Mouse (Mus musculus) stomach, embryonic 16.5 days (tissue): ENCODE measurements around the gene Rhox10. TPM values are rescaled to one million over a fixed set of nuclear protein-coding genes. Genes with fewer than 3 reads are reported as not detected.
"Not testable (repeated sequence)": the region's sequence is repeated elsewhere in the genome, so short reads cannot be mapped to it uniquely, and the experiment has no call there.

Source experiments
- ATAC-seq: fragments of 200-750 bp; cut with Nextera tagmentation; 2 replicates; pipeline ENCODE4 v1.8.0; 2017; ENCODE audit warnings: moderate number of reproducible peaks, moderate TSS enrichment; ENCODE audit not compliant: insufficient read depth, low FRiP score
- H3K27ac ChIP-seq: fragments of 300-500 bp; sonication (generic); 2 replicates; pipeline ENCODE4 v1.5.1; 2014; ENCODE audit warnings: low read length
- H3K27me3 ChIP-seq: fragments of 300-500 bp; sonication (generic); 2 replicates; pipeline ENCODE4 v1.6.1; 2014; ENCODE audit warnings: low read length, control low read depth, mixed read lengths; ENCODE audit not compliant: control insufficient read depth, insufficient read depth
- H3K36me3 ChIP-seq: fragments of 300-500 bp; sonication (generic); 2 replicates; pipeline ENCODE4 v1.6.1; 2014; ENCODE audit warnings: low read length; ENCODE audit not compliant: control insufficient read depth, insufficient read depth
- H3K4me1 ChIP-seq: fragments of 300-500 bp; sonication (generic); 2 replicates; pipeline ENCODE4 v1.6.1; 2014; ENCODE audit warnings: low read length, control low read depth, mixed read lengths; ENCODE audit not compliant: control insufficient read depth, insufficient read depth
- H3K4me2 ChIP-seq: fragments of 300-500 bp; sonication (generic); 2 replicates; pipeline ENCODE4 v1.6.1; 2014; ENCODE audit warnings: low read depth, low read length, mixed read lengths
- H3K4me3 ChIP-seq: fragments of 300-500 bp; sonication (generic); replicated peaks from 2 replicates; pipeline ENCODE4 v1.5.1; 2014; ENCODE audit warnings: mild to moderate bottlenecking, low read length
- H3K9ac ChIP-seq: fragments of 300-500 bp; sonication (generic); 2 replicates; pipeline ENCODE4 v1.6.1; 2014; ENCODE audit warnings: low read length
- H3K9me3 ChIP-seq: fragments of 300-500 bp; sonication (generic); replicated peaks from 2 replicates; pipeline ENCODE4 v1.6.1; 2016; ENCODE audit warnings: low read length, control low read depth; ENCODE audit not compliant: control insufficient read depth
- WGBS: fragments of 180-500 bp; shearing (Covaris S2); extraction: QIAGEN DNeasy Blood & Tissue Kit; methylation state at CpG from one replicate; pipeline ENCODE4 v1.1.7; 2014; 5-methylcytosine and 5-hydroxymethylcytosine counted together
- polyA plus RNA-seq: library from polyadenylated mRNA; unstranded; fragments of >200 nt; fragmentation: Nextera tagmentation; extraction: Ambion mirVana; gene quantifications from 2 replicates; pipeline ENCODE4 v1.2.1, GENCODE M21; 2015

Rhox10 gene
- polyA plus RNA-seq = not detected in 2 replicates

DNA sequence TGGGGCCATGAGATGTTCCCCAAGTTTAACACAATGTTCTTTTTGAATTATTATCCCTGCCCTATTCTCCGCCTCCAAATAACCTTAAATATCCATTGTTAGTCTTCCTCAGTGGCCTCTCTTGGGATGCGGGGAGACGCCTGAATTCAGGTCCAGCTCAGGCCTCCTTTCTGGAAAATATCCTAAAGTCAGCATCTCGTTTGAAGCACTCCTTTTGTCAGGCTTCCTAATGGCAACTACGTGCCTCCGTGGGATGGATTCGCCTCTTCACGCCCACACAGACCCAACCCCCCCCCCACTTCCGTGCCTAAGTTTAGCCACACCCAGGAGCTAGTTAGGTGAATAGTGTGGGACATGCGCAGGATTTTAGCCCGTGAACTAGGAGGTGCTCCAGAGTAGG lies at the start of gene Rhox10:
TSS of gene Rhox10 (plus strand) at position 301 of the 400 bp plus-strand sequence.
- Histone ChIP-seq H3K36me3 (no peaks in the 10 kb centered on the region), H3K9me3 (no peaks in the 10 kb centered on the region), H3K27ac (no peak within 1 kb of the TSS), H3K9ac (no peak within 1 kb of the TSS), H3K4me2 (no peak within 1 kb of the TSS), H3K27me3 (no peaks in the 10 kb centered on the region), H3K4me1 (no peaks in the 10 kb centered on the region), H3K4me3 (no peak within 1 kb of the TSS)
- ATAC-seq = no peak
- WGBS = 80% methylated on average over 11 of the region's 11 CpGs

DNA sequence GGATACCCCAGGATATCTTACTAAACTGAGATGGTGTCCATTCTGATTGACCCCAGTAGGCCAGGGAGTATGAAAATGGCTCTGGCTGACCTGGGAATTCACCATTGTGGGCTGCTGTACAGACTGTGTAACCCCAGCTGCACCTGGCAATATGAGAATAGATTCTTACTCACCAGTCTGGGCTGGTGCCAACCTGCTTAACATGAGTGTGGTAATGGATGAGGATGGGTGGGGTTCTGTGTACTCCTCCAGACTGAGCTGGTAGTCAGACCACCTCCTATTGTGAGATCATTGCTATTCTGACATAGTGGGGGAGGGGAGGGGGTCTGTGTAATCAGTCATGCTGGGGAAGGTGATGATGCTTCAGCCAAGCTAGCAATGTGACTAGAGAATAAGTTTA lies 47.7 kb upstream of the Rhox10 start, which contains the start of gene Btg1-ps1:
TSS of gene Btg1-ps1 (minus strand) at position 219 of the 400 bp plus-strand sequence.
- H3K4me3 ChIP-seq, H3K27ac ChIP-seq, H3K36me3 ChIP-seq, H3K9ac ChIP-seq, H3K4me1 ChIP-seq, H3K9me3 ChIP-seq, H3K27me3 ChIP-seq, ATAC-seq, H3K4me2 ChIP-seq: not testable (repeated sequence)

DNA sequence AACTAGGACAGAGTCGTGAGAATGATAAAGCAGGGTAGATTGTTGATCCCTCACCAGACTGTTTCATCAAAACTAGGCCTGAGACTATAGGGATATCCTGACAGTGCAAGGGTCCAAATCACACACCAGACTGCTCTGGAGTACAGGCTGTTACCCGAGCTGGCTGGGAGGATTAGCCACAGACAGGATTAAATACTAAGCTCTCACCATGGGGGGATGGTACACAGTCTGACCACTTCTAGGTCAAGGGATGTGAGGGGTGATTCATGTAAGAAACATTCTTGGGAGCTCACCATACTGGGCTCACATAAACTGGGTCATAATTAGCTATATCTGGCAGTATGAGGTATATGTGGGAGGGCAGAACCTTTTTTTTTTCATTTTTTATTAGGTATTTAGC lies 32.4 kb upstream of the Rhox10 start:
- no peak for ATAC-seq
- Histone ChIP-seq H3K27me3 (no peaks in the 10 kb centered on the region), H3K27ac (no peak overlapping the region), H3K4me1 (no peaks in the 10 kb centered on the region), H3K9ac (no peak overlapping the region), H3K36me3 (no peaks in the 10 kb centered on the region), H3K4me3 (no peak overlapping the region), H3K9me3 (no peaks in the 10 kb centered on the region), H3K4me2 (no peak overlapping the region)
- 55% methylated on average over 2 of the region's 2 CpGs for whole genome bisulfite sequencing

DNA sequence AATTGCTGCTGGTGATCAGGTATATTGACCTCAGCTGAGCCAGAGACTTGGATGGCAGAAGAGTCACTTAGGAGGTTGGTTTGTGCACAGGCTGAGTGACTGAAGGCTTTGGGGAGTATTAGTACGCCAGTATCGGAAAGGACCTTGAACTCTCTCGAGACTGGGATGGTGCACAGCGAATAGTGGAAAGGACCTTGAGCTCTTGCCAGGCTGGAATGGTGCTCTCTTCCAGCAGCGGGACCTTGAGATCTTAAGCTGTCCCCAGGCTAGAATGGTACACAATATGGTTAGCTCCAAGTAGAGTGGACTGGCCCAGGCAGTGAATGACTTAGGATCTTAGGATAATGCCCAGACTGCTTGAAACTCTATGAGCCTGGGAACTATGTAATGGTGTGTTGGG lies 26.6 kb upstream of the Rhox10 start:
- Histone ChIP-seq H3K27me3 (no peaks in the 10 kb centered on the region), H3K4me1 (no peaks in the 10 kb centered on the region), H3K9me3 (no peaks in the 10 kb centered on the region), H3K4me3 (no peak overlapping the region), H3K27ac (no peak overlapping the region), H3K36me3 (no peaks in the 10 kb centered on the region), H3K4me2 (no peak overlapping the region), H3K9ac (no peak overlapping the region)
- no peak for ATAC-seq
- 91% methylated on average over 5 of the region's 5 CpGs for WGBS

DNA sequence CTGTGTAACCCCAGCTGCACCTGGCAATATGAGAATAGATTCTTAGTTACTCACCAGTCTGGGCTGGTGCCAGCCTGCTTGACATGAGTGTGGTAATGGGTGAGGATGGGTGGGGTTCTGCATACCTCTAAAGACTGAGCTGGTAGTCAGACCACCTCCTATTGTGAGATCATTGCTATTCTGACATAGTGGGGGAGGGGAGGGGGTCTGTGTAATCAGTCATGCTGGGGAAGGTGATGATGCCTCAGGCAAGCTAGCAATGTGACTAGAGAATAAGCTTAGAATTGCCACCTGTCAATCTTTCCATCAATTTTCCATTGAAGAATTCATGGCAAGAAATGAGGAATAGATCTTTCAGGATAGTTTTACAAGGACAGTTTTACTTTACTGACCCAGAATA lies 23.3 kb upstream of the Rhox10 start, which contains the start of gene Btg1-ps2:
TSS of gene Btg1-ps2 (minus strand) at position 101 of the 400 bp plus-strand sequence.
- H3K9ac ChIP-seq, H3K9me3 ChIP-seq, H3K4me2 ChIP-seq, H3K4me1 ChIP-seq, H3K27me3 ChIP-seq, H3K36me3 ChIP-seq, ATAC-seq, H3K4me3 ChIP-seq, H3K27ac ChIP-seq: not testable (repeated sequence)

DNA sequence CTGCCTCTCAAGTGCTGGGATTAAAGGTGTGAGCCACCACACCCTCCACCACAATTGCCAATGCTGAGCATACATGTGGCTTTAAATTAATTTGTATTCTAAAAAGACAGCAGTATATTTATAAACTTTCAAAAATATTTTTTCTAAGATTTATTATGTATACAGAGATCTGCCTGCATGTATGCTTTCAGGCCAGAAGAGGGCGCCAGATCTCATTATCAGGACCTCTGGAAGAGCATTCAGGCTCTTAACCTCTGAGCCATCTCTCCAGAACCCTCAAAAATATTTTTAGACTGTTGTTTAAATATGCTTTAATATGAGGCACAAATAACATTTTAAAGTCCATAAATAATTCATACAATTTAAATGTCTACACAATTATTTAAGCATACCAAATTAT lies 4.7 kb upstream of the Rhox10 start:
- H3K27ac ChIP-seq = no peak overlapping the region
- no peak for ATAC-seq
- H3K27me3 ChIP-seq = no peaks in the 10 kb centered on the region
- no peak overlapping the region for H3K4me2 ChIP-seq
- no peak overlapping the region for H3K4me3 ChIP-seq
- H3K4me1 ChIP-seq = no peaks in the 10 kb centered on the region
- H3K36me3 ChIP-seq = no peaks in the 10 kb centered on the region
- WGBS = 0% methylated on average over 1 of the region's 1 CpGs
- no peaks in the 10 kb centered on the region for H3K9me3 ChIP-seq
- no peak overlapping the region for H3K9ac ChIP-seq

DNA sequence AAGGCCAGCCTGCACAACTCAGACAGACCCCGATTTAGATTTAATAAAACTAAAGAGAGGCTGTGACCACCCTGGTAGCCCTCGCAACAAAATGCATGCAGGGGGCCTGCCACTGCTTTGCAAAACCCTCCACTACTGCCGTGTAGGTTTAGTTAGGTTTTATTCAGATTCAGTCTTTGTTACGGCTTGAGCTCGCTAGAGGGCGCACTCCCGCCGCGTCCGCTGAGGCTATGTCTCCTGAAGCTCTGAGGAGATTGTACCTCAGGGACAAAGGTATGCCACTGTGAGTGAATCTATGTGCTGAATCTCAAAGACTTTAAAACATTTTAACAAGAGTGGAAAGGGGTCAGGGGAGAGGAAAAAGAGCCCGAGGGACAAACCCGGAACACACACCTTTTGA lies 18.0 kb downstream of the Rhox10 start:
- no peak overlapping the region for H3K4me2 ChIP-seq
- H3K36me3 ChIP-seq = no peaks in the 10 kb centered on the region
- no peak for ATAC-seq
- no peak overlapping the region for H3K9ac ChIP-seq
- H3K27ac ChIP-seq = no peak overlapping the region
- no peaks in the 10 kb centered on the region for H3K9me3 ChIP-seq
- no peaks in the 10 kb centered on the region for H3K4me1 ChIP-seq
- H3K4me3 ChIP-seq = no peak overlapping the region
- 23% methylated on average over 12 of the region's 12 CpGs for WGBS
- no peaks in the 10 kb centered on the region for H3K27me3 ChIP-seq

DNA sequence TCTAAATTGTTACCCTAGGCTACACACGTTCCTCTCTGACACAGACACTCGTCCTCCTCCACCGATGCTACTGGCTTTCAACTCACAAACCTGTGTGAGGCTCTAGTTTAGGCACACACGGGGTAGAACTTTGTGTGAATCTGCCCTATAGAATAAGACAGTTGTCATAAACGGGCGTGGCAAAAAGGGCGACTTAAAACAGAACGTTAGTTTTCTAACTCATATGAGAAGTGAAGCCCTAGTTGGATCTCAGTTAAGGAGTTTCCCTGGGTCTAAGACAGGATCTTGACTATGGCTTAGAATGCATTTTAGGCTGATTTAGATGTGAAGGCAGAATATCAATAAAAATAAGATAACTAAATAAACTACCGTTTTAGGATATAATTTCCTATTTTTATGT lies 18.8 kb downstream of the Rhox10 start, which contains the start of gene Rhox11:
TSS of gene Rhox11 (minus strand) at position 101 of the 400 bp plus-strand sequence.
- ATAC-seq = no peak
- Histone ChIP-seq H3K27me3 (no peaks in the 10 kb centered on the region), H3K4me2 (no peak within 1 kb of the TSS), H3K4me3 (no peak within 1 kb of the TSS), H3K4me1 (no peaks in the 10 kb centered on the region), H3K9me3 (no peaks in the 10 kb centered on the region), H3K9ac (no peak within 1 kb of the TSS), H3K36me3 (no peaks in the 10 kb centered on the region), H3K27ac (no peak within 1 kb of the TSS)
- 84% methylated on average over 9 of the region's 9 CpGs for WGBS

DNA sequence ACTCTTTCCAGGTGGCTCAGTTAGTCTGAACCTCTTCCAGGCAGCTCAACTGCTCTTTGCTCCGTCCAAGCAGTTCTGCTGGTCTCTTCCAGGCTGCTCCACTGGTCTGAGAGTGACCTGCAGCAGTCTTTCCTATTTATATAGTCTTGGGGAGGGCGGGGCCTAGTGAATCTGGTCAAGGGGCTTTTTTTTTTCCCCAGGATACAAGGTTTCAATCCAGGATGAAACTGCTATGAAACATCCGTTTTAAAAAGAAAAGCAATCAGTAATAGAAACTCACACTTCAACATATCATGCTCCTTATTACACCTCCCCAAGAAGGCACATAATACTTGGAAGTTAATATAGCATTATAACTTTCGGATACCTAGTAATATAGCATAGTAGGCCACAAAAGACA lies 44.5 kb downstream of the Rhox10 start, which contains the start of gene Rhox12:
TSS of gene Rhox12 (minus strand) at position 101 of the 400 bp plus-strand sequence.
- Histone ChIP-seq H3K36me3 (no peaks in the 10 kb centered on the region), H3K27me3 (no peaks in the 10 kb centered on the region), H3K4me2 (no peak within 1 kb of the TSS), H3K9me3 (no peaks in the 10 kb centered on the region), H3K4me3 (no peak within 1 kb of the TSS), H3K9ac (no peak within 1 kb of the TSS), H3K27ac (no peak within 1 kb of the TSS), H3K4me1 (no peaks in the 10 kb centered on the region)
- no peak for ATAC-seq
- WGBS = 65% methylated on average over 4 of the region's 4 CpGs

DNA sequence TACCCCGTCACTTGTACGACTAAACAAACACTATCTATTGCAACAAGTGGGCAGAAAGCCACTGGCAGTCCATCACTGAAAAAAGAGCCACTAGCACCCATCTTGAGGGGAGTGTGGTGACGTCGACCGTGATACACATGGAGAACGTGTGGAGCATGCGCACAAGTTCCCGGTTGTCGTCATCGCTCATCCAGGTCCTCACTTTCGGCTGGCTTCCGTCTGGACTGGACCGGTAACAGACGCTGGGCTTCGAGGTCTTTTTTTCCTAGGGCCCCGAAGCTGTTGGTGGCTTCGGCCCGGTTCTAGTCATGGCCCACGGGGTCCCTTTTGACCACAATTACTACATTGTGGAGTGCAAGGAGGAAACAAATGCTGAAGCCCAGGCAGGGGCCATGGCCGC lies 54.7 kb downstream of the Rhox10 start, which contains the start of gene Rhox13:
TSS of gene Rhox13 (plus strand) at position 238 of the 400 bp plus-strand sequence.
- no peak within 1 kb of the TSS for H3K4me2 ChIP-seq
- no peaks in the 10 kb centered on the region for H3K36me3 ChIP-seq
- no peak within 1 kb of the TSS for H3K9ac ChIP-seq
- H3K27me3 ChIP-seq = no peaks in the 10 kb centered on the region
- no peak within 1 kb of the TSS for H3K27ac ChIP-seq
- no peaks in the 10 kb centered on the region; the same call in 1 of the 2 replicates for H3K9me3 ChIP-seq
- no peaks in the 10 kb centered on the region for H3K4me1 ChIP-seq
- WGBS = 94% methylated on average over 20 of the region's 20 CpGs
- no peak within 1 kb of the TSS for H3K4me3 ChIP-seq
- ATAC-seq = no peak
